Mouse (Mus musculus) midbrain, embryonic 16.5 days (tissue): ENCODE measurements around the gene Rhno1. TPM values are rescaled to one million over a fixed set of nuclear protein-coding genes. Genes with fewer than 3 reads are reported as not detected.

Source experiments
- ATAC-seq: fragments of 200-750 bp; cut with Nextera tagmentation; 2 replicates; pipeline ENCODE4 v1.8.0; 2017; ENCODE audit warnings: moderate TSS enrichment
- H3K27ac ChIP-seq: fragments of 300-500 bp; sonication (generic); 2 replicates; pipeline ENCODE4 v1.5.1; 2014; ENCODE audit warnings: mild to moderate bottlenecking, low read length, mixed read lengths
- H3K27me3 ChIP-seq: fragments of 300-500 bp; sonication (generic); 2 replicates; pipeline ENCODE4 v1.6.1; 2014; ENCODE audit warnings: low read depth, low read length, mixed read lengths; ENCODE audit not compliant: control insufficient read depth, insufficient read depth
- H3K36me3 ChIP-seq: fragments of 300-500 bp; sonication (generic); 2 replicates; pipeline ENCODE4 v1.6.1; 2014; ENCODE audit warnings: mild to moderate bottlenecking, low read length, moderate library complexity, mixed read lengths; ENCODE audit not compliant: control insufficient read depth, insufficient read depth
- H3K4me1 ChIP-seq: fragments of 300-500 bp; sonication (generic); 2 replicates; pipeline ENCODE4 v1.6.1; 2014; ENCODE audit warnings: mild to moderate bottlenecking, low read length, mixed read lengths; ENCODE audit not compliant: control insufficient read depth, insufficient read depth
- H3K4me2 ChIP-seq: fragments of 300-500 bp; sonication (generic); 2 replicates; pipeline ENCODE4 v1.6.1; 2014; ENCODE audit warnings: mild to moderate bottlenecking, low read length, mixed read lengths
- H3K4me3 ChIP-seq: fragments of 300-500 bp; sonication (generic); 2 replicates; pipeline ENCODE4 v1.5.1; 2014; ENCODE audit warnings: low read depth, mild to moderate bottlenecking, low read length, moderate library complexity, mixed read lengths
- H3K9ac ChIP-seq: fragments of 300-500 bp; sonication (generic); 2 replicates; pipeline ENCODE4 v1.6.1; 2014; ENCODE audit warnings: low read depth, low read length, mixed read lengths
- H3K9me3 ChIP-seq: fragments of 300-500 bp; sonication (generic); replicated peaks from 2 replicates; pipeline ENCODE4 v1.6.1; 2014; ENCODE audit warnings: mild to moderate bottlenecking, low read length, mixed read lengths; ENCODE audit not compliant: control insufficient read depth, poor library complexity, severe bottlenecking
- WGBS: fragments of 180-500 bp; shearing (Covaris S2); extraction: QIAGEN DNeasy Blood & Tissue Kit; methylation state at CpG from one replicate; pipeline ENCODE4 v1.1.7; 2014; 5-methylcytosine and 5-hydroxymethylcytosine counted together
- polyA plus RNA-seq: library from polyadenylated mRNA; unstranded; fragments of >200 nt; fragmentation: Nextera tagmentation; extraction: Ambion mirVana; gene quantifications from 2 replicates; pipeline ENCODE4 v1.2.1, GENCODE M21; 2015

Gene Rhno1
- 77.0 and 84.1 TPM in 2 replicates for polyA plus RNA-seq

DNA sequence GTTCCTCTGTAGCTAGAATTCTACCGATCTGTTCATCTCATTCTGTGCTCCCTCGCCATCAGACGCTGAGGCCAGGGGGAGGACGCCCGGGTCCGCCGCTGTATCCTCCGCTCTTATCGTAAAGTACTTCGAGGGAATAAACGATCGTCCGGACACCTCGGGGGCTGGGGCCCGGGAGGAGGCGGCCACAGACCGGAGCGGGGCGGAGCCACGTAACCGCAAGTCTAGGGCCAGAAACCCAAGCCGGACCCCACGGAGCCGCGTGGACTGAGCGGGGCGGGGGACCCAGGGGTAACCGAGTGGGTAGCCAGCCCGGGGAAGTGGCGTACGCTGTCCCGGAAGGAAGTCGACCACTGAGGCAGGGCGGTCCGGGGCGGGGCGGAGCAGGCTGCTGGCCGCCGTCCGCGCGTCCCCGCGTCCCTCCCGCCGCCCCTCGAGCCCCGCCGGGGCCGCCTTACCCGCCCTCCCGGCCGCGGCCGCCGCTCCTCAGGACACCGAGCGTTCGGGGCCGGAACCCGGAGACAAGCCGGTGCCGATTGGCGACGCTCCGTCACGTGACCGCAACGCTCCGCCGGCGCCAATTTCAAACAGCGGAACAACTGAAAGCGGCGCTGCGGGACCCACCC, at the start of gene Rhno1, which contains the start of gene Foxm1:
Gene Rhno1 (minus strand): TSS at position 531 of the 626 bp plus-strand sequence.
Gene Foxm1 (plus strand): TSS at position 587 of the 626 bp plus-strand sequence.
- Histone ChIP-seq H3K36me3 (0 out of 2 replicates have a peak, but pooled peaks cover 2% of the 10 kb centered on the region), H3K27ac (peak within 1 kb of the TSS; percentile 88), H3K9me3 (no peaks in the 10 kb centered on the region), H3K4me1 (peaks cover 18% of the 10 kb centered on the region), H3K9ac (peak within 1 kb of the TSS; percentile 90), H3K27me3 (no peaks in the 10 kb centered on the region), H3K4me2 (peak within 1 kb of the TSS; percentile 100), H3K4me3 (peak within 1 kb of the TSS; percentile 93)
- under 1% methylated on average over 51 of the region's 76 CpGs for WGBS
- peak; percentile 89 for ATAC-seq

DNA sequence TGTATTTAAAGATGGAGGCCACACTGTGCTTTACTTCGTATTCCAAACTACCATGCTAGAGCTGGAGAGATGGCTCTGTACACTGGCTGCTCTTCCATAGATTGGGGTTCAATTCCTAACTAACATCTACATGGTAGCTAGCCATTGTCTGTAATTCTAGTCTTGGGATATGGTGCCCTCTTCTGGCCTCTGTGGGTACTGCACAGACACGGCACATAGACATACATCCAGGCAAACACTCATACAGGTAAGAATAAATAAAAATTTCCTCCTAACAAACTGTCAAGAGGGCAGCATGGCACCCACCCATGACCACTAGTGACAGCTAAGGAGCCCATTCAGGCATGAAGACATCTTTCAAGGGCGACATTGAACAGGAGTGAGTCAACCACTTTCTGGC, 48.4 kb upstream of the Rhno1 start:
- peak; percentile 54 for ATAC-seq
- 13% methylated on average over 3 of the region's 3 CpGs for WGBS
- Histone ChIP-seq H3K4me1 (no peaks in the 10 kb centered on the region), H3K4me2 (no peak overlapping the region), H3K27me3 (no peaks in the 10 kb centered on the region), H3K9ac (no peak overlapping the region), H3K4me3 (no peak overlapping the region), H3K9me3 (no peaks in the 10 kb centered on the region), H3K36me3 (peaks cover 30% of the 10 kb centered on the region), H3K27ac (no peak overlapping the region)

DNA sequence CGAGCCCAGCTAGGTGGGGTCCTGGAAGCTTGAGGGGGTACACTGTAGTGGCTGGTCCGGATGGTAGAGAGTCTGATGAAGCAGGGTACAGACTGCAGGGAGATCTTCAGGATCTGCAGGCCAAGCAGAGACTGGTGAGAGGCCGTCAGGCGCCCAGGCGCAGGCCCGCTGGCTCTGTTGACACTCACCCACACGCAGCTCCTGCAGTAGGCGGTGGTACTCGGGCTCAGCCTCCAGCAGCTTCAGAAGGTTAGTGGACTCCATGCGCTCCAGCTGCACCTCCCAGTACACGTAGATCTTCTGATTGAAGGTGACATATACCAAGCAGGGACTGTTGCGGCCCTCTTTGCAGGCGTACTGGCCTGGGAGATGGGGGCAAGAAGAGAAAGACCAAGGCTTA, 47.6 kb upstream of the Rhno1 start:
- H3K4me3 ChIP-seq = no peak overlapping the region
- ATAC-seq = peak; percentile 36; the same call in 1 of the 2 replicates
- H3K9me3 ChIP-seq = no peaks in the 10 kb centered on the region
- WGBS = 93% methylated on average over 13 of the region's 13 CpGs
- H3K27me3 ChIP-seq = no peaks in the 10 kb centered on the region
- no peak overlapping the region for H3K27ac ChIP-seq
- no peaks in the 10 kb centered on the region for H3K4me1 ChIP-seq
- H3K36me3 ChIP-seq = peaks cover 30% of the 10 kb centered on the region
- H3K4me2 ChIP-seq = no peak overlapping the region
- H3K9ac ChIP-seq = no peak overlapping the region

DNA sequence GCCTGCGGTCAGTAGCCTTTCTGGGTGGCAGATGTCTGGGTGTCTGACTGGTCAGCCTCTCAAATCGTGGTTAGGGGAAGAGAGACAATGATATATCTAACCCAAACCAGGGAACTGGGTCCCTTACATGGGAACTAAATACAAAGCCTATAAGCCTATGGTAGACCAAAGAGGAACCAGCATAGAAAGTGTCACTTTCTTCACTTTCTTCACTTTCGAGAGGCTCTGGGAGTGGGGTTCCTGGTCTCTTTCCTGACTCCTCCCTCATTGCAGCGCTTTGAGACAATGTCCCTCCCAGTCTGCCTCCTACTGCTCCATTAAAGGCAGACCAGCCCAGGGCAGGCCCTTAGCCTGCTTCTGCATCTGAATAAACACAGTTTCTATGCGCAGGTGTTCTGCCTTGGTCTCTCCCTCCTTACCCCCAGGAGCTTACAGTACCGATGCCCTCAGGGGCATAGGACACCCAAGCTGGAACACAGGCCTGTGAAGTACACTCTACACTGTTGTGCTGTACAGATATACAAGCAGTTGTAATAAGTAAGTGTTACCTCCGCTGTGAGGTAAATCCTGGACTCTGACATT, 45.9 kb upstream of the Rhno1 start:
- no peaks in the 10 kb centered on the region for H3K4me1 ChIP-seq
- no peak overlapping the region for H3K9ac ChIP-seq
- no peak overlapping the region for H3K27ac ChIP-seq
- no peaks in the 10 kb centered on the region for H3K27me3 ChIP-seq
- H3K4me3 ChIP-seq = no peak overlapping the region
- no peaks in the 10 kb centered on the region for H3K9me3 ChIP-seq
- no peak overlapping the region for H3K4me2 ChIP-seq
- ATAC-seq = no peak
- peaks cover 30% of the 10 kb centered on the region for H3K36me3 ChIP-seq
- WGBS = 90% methylated on average over 7 of the region's 7 CpGs

DNA sequence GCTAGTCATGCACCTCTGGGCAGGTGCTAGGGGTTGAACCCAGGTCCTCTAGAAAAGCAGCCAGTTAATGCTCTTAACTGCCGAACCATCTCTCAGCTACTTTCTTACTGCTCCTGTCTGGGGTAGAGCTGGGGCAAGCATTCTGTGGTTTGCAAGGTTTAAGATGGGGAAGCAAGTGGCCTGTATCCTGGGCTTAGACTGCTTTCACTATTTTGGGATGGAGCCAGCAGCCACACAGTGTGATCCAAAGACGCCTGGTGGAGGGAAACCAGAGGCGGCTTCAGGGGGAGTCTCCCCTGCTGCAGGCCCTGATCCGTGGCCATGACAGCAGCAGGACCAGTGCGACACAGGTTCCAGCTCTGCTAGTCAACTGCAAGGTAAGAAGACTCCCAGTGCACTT, 42.0 kb upstream of the Rhno1 start:
- H3K27ac ChIP-seq = no peak overlapping the region
- WGBS = 62% methylated on average over 5 of the region's 5 CpGs
- no peak overlapping the region for H3K4me3 ChIP-seq
- peaks cover 13% of the 10 kb centered on the region for H3K4me1 ChIP-seq
- no peaks in the 10 kb centered on the region for H3K27me3 ChIP-seq
- no peaks in the 10 kb centered on the region for H3K9me3 ChIP-seq
- ATAC-seq = no peak
- peaks cover 13% of the 10 kb centered on the region for H3K36me3 ChIP-seq
- no peak overlapping the region for H3K9ac ChIP-seq
- no peak overlapping the region for H3K4me2 ChIP-seq

DNA sequence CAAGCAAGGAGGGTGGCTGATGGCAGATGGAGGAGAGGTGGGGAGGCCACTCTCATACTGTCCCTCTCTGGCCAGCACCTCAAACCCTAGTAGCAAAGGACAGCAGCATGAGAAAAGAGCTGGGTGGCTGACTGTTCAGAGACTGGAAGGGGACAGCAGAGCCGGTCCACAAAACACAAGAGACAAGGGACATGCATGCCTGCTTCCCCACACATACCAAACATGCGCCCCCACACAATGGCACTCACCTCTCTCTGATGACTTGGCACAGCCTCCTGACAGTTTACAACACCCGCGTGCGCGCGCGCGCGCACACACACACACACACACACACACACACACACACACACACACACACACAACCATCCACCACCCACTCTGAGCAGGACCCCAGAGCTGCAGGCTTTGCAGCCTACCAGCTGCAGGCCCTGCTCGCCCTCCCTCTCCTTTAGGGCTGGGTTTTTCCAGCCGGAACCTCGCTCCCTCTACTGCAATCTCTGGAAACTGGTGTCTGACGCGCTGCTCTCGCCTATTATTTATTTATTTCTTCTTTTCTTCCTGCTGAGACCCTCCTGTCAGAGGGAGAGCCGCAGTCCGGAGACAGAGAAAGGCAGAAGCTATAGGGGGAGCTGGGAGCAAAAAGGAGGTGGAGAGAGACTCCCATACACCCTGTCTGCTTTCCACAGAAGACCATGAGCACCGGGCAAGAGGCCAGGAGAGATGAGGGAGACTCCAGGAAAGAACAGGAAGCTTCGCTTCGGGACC, 36.9 kb upstream of the Rhno1 start:
- ATAC-seq = peak; percentile 91
- Histone ChIP-seq H3K4me3 (peak overlapping the region; percentile 28), H3K9me3 (no peaks in the 10 kb centered on the region), H3K4me2 (peak overlapping the region; percentile 54), H3K4me1 (peaks cover 17% of the 10 kb centered on the region), H3K36me3 (no peaks in the 10 kb centered on the region), H3K27ac (peak overlapping the region; percentile 56), H3K9ac (peak overlapping the region; percentile 60), H3K27me3 (no peaks in the 10 kb centered on the region)
- WGBS = 32% methylated on average over 21 of the region's 21 CpGs

DNA sequence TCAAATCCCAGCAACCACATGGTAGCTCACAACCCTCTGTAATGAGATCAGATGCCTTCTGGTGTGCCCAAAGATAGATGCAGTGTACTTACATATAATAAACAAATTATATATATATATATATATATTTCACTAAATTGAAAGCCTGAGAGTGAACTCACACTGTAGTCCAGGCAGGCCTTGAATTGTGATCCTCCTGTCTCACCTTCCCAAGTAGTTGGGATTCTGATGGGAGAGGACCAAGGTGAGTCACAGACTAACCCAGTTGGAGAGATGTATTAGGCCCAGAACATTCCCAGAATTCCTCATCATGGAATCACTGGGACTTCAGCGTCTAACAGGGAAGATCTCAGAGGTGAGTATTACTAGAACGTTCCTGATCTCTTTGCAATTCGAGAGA, 36.3 kb upstream of the Rhno1 start, which contains the start of gene Nrip2:
Gene Nrip2 (plus strand): TSS at position 301 of the 400 bp plus-strand sequence.
- ATAC-seq = no peak
- Histone ChIP-seq H3K36me3 (no peaks in the 10 kb centered on the region), H3K9me3 (no peaks in the 10 kb centered on the region), H3K27ac (peak within 1 kb of the TSS; percentile 56), H3K4me2 (peak within 1 kb of the TSS; percentile 54), H3K4me1 (peaks cover 17% of the 10 kb centered on the region), H3K27me3 (no peaks in the 10 kb centered on the region), H3K9ac (peak within 1 kb of the TSS; percentile 60), H3K4me3 (peak within 1 kb of the TSS; percentile 28)
- WGBS = 77% methylated on average over 3 of the region's 3 CpGs

DNA sequence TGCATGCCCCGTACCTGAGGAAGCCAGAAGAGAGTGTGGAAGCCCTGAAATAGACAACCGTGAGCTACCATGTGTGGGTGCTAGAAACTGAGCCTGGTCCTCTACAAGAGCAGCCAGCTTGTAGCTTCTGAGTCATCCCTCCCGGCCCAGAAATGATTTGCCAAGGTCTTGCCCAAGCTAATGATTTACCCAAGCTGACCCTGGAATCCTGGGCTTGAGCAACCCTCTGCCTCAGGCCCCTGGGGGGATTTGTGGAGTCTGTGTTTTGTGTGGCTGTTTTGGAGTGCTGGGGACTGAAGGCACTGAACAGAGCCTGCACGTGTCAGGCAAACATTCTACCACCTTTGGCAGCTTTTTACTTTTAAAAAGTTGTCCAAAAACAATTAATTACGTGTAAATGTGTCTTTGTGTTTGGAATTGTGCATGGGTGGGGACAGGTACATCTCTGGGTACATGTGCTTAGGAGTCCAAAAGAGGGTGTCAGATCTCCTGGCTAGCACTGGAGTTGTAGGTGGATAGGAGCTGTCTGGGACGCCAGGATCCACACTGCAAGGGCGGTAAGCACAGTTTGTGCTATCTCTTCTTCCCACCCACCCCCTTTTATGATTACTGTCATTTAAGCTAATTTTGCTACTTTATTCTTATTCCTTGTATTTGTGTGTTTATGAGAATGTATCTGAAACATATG, 35.0 kb upstream of the Rhno1 start:
- Histone ChIP-seq H3K36me3 (no peaks in the 10 kb centered on the region), H3K9me3 (no peaks in the 10 kb centered on the region), H3K27me3 (no peaks in the 10 kb centered on the region), H3K4me1 (peaks cover 17% of the 10 kb centered on the region), H3K27ac (no peak overlapping the region), H3K4me3 (no peak overlapping the region), H3K9ac (no peak overlapping the region), H3K4me2 (no peak overlapping the region)
- 86% methylated on average over 7 of the region's 7 CpGs for WGBS
- no peak for ATAC-seq
